Mouse (Mus musculus): ENCODE data around the gene Hmgcl. TPM values are rescaled to one million over a fixed set of nuclear protein-coding genes. Genes with fewer than 3 reads are reported as not detected.

The Hmgcl gene
- total RNA-seq, 1 experiment from 2014 or later: 67.9 TPM

DNA sequence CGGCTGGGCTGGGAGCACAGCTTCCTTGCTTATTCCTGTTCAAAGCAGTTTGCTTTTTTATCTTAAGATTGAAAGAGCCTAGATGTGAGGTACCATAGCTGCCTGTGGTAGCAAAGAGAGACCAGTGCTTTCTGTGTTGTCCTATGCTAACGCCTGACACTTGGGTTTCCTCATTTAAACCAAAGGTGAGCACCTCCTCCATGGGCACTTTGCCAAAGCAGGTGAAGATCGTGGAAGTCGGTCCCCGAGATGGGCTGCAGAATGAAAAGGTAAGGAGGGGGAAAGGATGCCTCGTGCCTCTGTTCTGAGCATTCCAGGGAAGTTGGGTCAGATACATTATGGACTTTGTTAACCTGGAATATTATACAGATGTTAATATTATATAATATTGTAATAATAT is 4.1 kb downstream of the Hmgcl start:
- no peak for ATAC-seq (replicated peaks; ENCODE audit: insufficient number of reproducible peaks, low FRiP score, low TSS enrichment, poor library complexity, severe bottlenecking)

GRCm38 (mm10) chr4:135951505-135951904 is 5.3 kb downstream of the Hmgcl start:
- no peak for ATAC-seq (replicated peaks; ENCODE audit: insufficient number of reproducible peaks, low FRiP score, low TSS enrichment, poor library complexity, severe bottlenecking)

DNA sequence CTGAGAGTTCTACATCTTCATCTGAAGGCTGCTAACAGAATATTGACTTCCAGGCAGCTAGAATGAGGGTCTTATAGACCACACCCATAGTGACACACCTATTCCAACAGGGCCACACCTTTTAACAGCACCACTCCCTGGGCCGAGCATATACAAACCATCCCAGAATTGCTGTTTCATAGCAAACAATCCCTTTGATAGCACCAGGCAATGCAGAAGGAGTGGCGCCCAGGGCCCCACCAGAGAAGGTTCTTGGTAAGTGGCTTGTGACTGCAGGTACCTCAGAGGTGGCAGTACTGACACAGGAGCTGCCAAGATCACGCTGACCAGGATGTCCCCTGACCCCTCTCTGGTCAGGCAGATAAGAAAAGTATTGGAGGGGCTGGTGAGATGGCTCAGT is 6.9 kb downstream of the Hmgcl start:
- ATAC-seq (replicated peaks; ENCODE audit: insufficient number of reproducible peaks, low FRiP score, low TSS enrichment, poor library complexity, severe bottlenecking): no peak

DNA sequence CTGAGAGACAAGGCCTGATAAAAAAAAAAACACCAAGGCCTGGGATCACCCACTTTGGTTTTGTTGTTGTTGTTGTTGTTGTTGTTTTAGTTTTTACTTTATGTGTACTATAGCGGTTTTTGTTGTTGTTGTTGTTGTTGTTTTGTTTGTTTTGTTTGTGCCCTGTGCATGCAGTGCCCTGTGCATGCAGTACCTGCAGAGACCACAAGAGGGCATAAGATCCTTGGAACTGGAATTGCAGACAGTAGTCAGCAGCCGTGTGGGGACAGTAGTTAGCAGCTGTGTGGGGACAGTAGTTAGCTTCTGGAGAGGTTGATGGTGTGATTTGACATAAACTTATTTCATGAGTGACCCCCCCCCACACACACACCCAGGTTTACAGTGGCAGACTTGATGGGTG is 8.0 kb downstream of the Hmgcl start:
- ATAC-seq (replicated peaks; ENCODE audit: insufficient number of reproducible peaks, low FRiP score, low TSS enrichment, poor library complexity, severe bottlenecking): peak; percentile 70

- no peak for ATAC-seq (replicated peaks; ENCODE audit: insufficient number of reproducible peaks, low FRiP score, low TSS enrichment, poor library complexity, severe bottlenecking)
Measured at GRCm38 (mm10) chr4:135955886-135956285, 9.6 kb downstream of the Hmgcl start.

GRCm38 (mm10) chr4:135958354-135958753 is 12.1 kb downstream of the Hmgcl start:
- no peak for ATAC-seq (replicated peaks; ENCODE audit: insufficient number of reproducible peaks, low FRiP score, low TSS enrichment, poor library complexity, severe bottlenecking)

GRCm38 (mm10) chr4:135960717-135961116 is 14.5 kb downstream of the Hmgcl start:
- peak; percentile 45 for ATAC-seq (replicated peaks; ENCODE audit: insufficient number of reproducible peaks, low FRiP score, low TSS enrichment, poor library complexity, severe bottlenecking)

- ATAC-seq (replicated peaks; ENCODE audit: insufficient number of reproducible peaks, low FRiP score, low TSS enrichment, poor library complexity, severe bottlenecking): no peak
Measured at GRCm38 (mm10) chr4:135961709-135962108, 15.5 kb downstream of the Hmgcl start.

DNA sequence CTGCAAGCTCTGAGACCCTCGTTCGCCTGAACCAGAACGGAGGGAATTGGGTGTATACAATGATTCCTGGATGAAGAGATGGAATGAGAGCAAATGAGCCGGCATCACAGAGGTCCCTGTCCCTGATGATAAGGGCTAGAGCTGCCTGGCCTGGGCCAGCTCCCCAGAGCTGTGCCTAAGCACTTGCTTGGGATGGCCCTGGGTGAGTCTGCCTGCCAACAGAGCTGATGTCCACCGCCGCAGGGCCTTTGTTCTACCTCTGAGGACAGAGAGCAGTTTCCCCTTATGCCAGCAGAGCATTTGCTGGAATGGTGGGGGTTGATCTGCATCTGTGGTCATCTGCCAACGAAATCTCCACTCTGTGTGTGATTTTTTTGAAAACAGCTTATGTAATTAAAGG is 15.9 kb downstream of the Hmgcl start:
- no peak for ATAC-seq (replicated peaks; ENCODE audit: insufficient number of reproducible peaks, low FRiP score, low TSS enrichment, poor library complexity, severe bottlenecking)

GRCm38 (mm10) chr4:135962946-135963345 is 16.7 kb downstream of the Hmgcl start:
- ATAC-seq (replicated peaks; ENCODE audit: insufficient number of reproducible peaks, low FRiP score, low TSS enrichment, poor library complexity, severe bottlenecking): no peak

GRCm38 (mm10) chr4:135963457-135964193 is 17.4 kb downstream of the Hmgcl start, which contains the start of gene Gale:
Gale (plus strand) TSS chr4:135963727.
- ATAC-seq (replicated peaks; ENCODE audit: insufficient number of reproducible peaks, low FRiP score, low TSS enrichment, poor library complexity, severe bottlenecking): peak; percentile 77

DNA sequence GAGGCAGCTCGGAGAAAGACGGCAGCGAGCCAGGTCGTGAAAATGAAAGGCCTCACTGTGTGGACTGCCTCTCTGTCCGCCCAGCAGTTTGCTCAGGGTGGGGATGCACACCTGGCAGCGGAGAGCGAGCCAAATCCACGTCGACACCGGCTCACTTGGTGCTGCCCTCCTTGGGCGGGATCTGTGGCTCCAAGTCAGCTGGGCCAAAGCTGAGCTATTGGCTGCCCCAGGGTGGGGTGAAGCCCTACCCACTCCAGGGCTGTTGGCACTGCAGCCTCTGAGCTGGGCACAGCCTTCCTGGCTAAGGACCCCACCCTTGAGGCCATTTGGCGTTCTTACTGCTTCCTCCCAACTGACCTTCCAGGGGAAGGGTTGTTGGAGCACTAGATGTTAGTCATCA is 18.2 kb downstream of the Hmgcl start:
- no peak for ATAC-seq (replicated peaks; ENCODE audit: insufficient number of reproducible peaks, low FRiP score, low TSS enrichment, poor library complexity, severe bottlenecking)

DNA sequence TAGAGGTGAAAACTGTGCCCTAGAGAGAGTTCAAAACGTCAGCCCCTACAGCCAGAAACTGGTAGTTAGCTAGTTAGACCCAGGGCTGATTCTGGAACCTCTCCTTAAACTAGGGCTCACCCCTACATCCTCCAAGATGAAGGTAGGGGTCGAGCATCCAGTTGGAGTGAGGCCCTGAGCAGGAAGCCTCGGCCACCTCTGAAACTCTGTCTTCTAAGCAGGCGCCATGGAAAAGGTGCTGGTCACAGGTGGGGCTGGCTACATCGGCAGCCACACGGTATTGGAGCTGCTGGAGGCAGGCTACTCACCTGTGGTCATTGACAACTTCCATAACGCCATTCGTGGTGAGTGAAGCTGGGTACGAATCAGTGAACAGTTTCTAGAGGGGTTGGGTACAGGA is 18.9 kb downstream of the Hmgcl start:
- no peak for ATAC-seq (replicated peaks; ENCODE audit: insufficient number of reproducible peaks, low FRiP score, low TSS enrichment, poor library complexity, severe bottlenecking)

DNA sequence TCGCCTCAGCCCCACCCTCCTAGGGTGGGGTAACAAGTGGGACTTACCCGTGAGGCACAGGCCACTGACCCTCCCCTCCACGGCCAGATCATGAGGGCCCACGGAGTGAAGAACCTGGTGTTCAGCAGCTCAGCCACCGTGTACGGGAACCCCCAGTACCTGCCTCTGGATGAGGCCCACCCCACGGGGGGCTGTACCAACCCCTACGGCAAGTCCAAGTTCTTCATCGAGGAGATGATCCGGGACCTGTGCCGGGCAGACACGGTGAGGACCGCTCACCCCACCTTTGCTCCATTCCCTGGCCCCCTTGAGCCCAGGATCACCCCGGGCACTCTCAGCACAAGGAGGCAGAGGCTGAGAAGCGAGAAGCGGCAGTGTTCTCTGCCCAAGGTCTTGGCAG is 20.0 kb downstream of the Hmgcl start:
- ATAC-seq (replicated peaks; ENCODE audit: insufficient number of reproducible peaks, low FRiP score, low TSS enrichment, poor library complexity, severe bottlenecking): no peak

DNA sequence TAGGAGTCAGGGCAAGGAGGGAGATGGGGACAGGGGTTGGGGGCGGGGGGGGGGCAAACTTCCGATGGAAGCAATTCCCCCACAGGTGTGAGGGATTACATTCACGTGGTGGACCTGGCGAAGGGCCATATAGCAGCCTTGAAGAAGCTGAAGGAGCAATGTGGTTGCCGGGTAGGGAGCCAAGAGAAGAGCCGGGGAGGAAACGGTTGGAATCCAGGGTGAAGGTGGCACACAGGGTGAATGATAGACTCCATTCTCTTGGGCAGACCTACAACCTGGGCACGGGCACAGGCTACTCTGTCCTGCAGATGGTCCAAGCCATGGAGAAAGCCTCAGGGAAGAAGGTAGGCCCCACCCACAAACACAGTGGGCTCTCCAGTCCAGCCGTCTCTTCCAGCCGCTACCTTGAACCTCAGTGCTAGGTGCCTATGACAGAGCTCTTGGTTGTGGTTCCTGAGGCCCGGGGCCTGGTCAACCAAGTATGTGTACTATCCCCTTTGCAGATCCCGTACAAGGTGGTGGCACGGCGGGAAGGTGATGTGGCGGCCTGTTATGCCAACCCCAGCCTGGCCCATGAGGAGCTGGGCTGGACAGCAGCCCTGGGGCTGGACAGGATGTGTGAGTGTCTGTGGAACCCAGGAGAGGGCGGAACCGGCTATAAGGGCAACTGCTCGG is 21.0 kb downstream of the Hmgcl start:
- no peak for ATAC-seq (replicated peaks; ENCODE audit: insufficient number of reproducible peaks, low FRiP score, low TSS enrichment, poor library complexity, severe bottlenecking)

DNA sequence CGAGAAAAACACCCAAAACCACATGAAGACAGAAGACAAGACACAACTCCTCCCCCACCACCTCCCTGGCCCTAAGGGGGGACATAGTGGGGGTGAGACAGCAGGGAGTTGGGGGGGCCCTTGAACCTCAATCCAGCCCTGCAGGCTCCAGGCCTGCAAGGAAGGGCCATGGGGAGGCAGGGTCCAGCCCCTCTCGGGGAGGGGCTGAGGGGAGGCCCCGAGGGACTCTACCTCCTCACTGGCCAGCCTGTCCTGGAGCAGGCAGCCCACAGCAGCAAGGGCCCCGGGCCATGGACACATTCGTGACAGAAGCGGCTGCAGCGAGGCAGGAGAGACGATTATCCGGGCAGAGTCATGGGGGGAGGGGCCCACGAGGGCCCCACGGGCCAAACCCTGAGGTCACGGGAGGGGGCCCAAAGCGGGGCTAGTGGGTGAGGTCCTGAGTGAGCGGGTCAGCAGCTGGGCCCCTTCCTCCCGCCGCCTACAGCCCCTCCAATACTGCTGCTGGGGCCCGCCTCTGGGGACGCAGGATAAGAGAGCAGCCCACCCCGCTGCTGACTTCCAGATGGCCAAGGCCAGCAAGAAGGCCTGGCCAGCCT is 22.1 kb downstream of the Hmgcl start:
- ATAC-seq (replicated peaks; ENCODE audit: insufficient number of reproducible peaks, low FRiP score, low TSS enrichment, poor library complexity, severe bottlenecking): no peak

GRCm38 (mm10) chr4:135969070-135969750 is 23.0 kb downstream of the Hmgcl start:
- no peak for ATAC-seq (replicated peaks; ENCODE audit: insufficient number of reproducible peaks, low FRiP score, low TSS enrichment, poor library complexity, severe bottlenecking)

- no peak for ATAC-seq (replicated peaks; ENCODE audit: insufficient number of reproducible peaks, low FRiP score, low TSS enrichment, poor library complexity, severe bottlenecking)
Measured at GRCm38 (mm10) chr4:135970585-135970984, 24.3 kb downstream of the Hmgcl start.

DNA sequence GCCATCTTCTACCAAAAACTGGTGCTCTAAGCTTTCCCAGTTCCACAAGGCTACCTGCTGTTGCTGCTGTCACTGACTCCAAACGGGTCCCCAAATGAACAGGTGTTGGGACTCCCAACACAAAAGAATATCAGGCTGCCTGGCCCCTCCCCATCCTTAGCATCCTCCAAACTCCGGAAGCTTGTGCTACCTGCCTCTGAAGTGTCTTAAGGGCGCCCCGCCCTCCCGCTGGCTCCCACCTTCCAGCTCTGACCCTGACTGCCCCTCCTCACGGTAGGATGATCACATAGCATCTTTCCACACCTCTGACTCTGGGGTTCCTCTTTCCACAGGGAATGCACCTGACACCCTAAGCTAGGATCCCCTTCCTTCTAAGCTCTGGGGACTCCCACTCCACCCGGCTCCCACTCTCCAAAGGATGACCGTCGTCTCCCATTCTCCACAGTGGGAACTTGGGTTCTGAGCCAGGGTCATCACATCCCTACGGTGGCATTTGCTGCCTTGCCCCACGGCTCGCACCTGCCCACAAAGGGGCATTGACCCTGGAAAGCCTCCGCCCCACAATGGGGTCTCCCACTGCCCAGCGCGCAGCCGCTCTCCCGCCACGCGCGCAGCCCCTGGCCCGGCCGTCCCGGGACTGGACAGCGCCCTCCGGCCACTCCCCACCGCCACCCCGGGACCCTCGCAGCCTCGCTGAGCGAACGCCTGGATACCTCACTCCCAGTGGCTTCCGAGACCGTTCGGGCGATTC is 25.7 kb downstream of the Hmgcl start:
- 0 out of 2 replicates have a peak, but pooled peaks have one; percentile 5 for ATAC-seq (replicated peaks; ENCODE audit: insufficient number of reproducible peaks, low FRiP score, low TSS enrichment, poor library complexity, severe bottlenecking)
